Mouse (Mus musculus): ENCODE measurements around the gene Jun. TPM values are rescaled to one million over a fixed set of nuclear protein-coding genes. Genes with fewer than 3 reads are reported as not detected.

Gene Jun
- polyA plus RNA-seq, 1 experiment from 2014 or later = 6.4 TPM

- no peaks in the 10 kb centered on the region for H3K4me1 ChIP-seq (ENCODE audit: insufficient read depth)
- H3K9ac ChIP-seq (replicated peaks) = no peak overlapping the region
- no peaks in the 10 kb centered on the region for H3K36me3 ChIP-seq (replicated peaks; ENCODE audit: insufficient read depth, low read length)
- H3K9me3 ChIP-seq (ENCODE audit: low read length) = no peaks in the 10 kb centered on the region
- H3K4me2 ChIP-seq (ENCODE audit: low read depth, low read length) = no peak overlapping the region
- H3K27ac ChIP-seq (ENCODE audit: low read depth) = no peak overlapping the region
- H3K4me3 ChIP-seq (ENCODE audit: low read depth, low read length) = no peak overlapping the region
- DNase-seq (no peak), ATAC-seq (no peak)
- WGBS (ENCODE audit: insufficient replicate concordance) = 66% methylated on average over 1 of the region's 1 CpGs
- no peaks in the 10 kb centered on the region for H3K27me3 ChIP-seq (ENCODE audit: insufficient read depth, low read length)
- TF ChIP-seq CTCF (IDR thresholded peaks at IDR 0.05; ENCODE audit: low read depth) (no peak), EP300 (IDR thresholded peaks at IDR 0.05; ENCODE audit: low read depth) (no peak)
Measured at GRCm38 (mm10) chr4:95000147-95000546, 51.9 kb downstream of the Jun start.

- no peak overlapping the region for H3K27ac ChIP-seq (ENCODE audit: low read depth)
- peak; percentile 47 for DNase-seq
- 61% methylated on average over 3 of the region's 3 CpGs for WGBS (ENCODE audit: insufficient replicate concordance)
- ATAC-seq = peak; percentile 61
- no peak overlapping the region for H3K4me2 ChIP-seq (ENCODE audit: low read depth, low read length)
- no peaks in the 10 kb centered on the region for H3K27me3 ChIP-seq (ENCODE audit: insufficient read depth, low read length)
- H3K4me3 ChIP-seq (ENCODE audit: low read depth, low read length) = no peak overlapping the region
- TF ChIP-seq CTCF (IDR thresholded peaks at IDR 0.05; ENCODE audit: low read depth) (peak; percentile 48), EP300 (IDR thresholded peaks at IDR 0.05; ENCODE audit: low read depth) (no peak)
- no peaks in the 10 kb centered on the region for H3K9me3 ChIP-seq (ENCODE audit: low read length)
- H3K9ac ChIP-seq (replicated peaks) = no peak overlapping the region
- no peaks in the 10 kb centered on the region for H3K4me1 ChIP-seq (ENCODE audit: insufficient read depth)
- no peaks in the 10 kb centered on the region for H3K36me3 ChIP-seq (replicated peaks; ENCODE audit: insufficient read depth, low read length)
Measured at GRCm38 (mm10) chr4:94999249-94999648, 52.8 kb downstream of the Jun start.

Other genes starting within 250 kb of the Jun start
- not detected in 2 replicates for gene Eqtn, start 123.4 kb downstream of the Jun start, polyA plus RNA-seq (2015; fragmentation: Nextera tagmentation; extraction: Ambion mirVana)
- gene Mysm1, start 73.1 kb downstream of the Jun start, polyA plus RNA-seq (2015; fragmentation: Nextera tagmentation; extraction: Ambion mirVana) = 6.1 and 9.3 TPM in 2 replicates